Mouse (Mus musculus) liver, embryonic 15.5 days (tissue): Measurements from ENCODE around the gene Klf8. TPM values are rescaled to one million over a fixed set of nuclear protein-coding genes. Genes with fewer than 3 reads are reported as not detected.
"Not testable (repeated sequence)": the region's sequence is repeated elsewhere in the genome, so short reads cannot be mapped to it uniquely, and the experiment has no call there.

Experiments used
- ATAC-seq: fragments of 200-750 bp; cut with Nextera tagmentation; 2 replicates; pipeline ENCODE4 v1.8.0; 2017; ENCODE audit warnings: moderate number of reproducible peaks, mild to moderate bottlenecking, moderate library complexity; ENCODE audit not compliant: insufficient read depth
- H3K27ac ChIP-seq: fragments of 300-500 bp; sonication (generic); replicated peaks from 2 replicates; pipeline ENCODE4 v1.5.1; 2015; ENCODE audit warnings: mild to moderate bottlenecking, inconsistent platforms
- H3K27me3 ChIP-seq: fragments of 300-500 bp; sonication (generic); 2 replicates; pipeline ENCODE4 v1.6.1; 2015; ENCODE audit warnings: mild to moderate bottlenecking, inconsistent platforms
- H3K36me3 ChIP-seq: fragments of 300-500 bp; sonication (generic); replicated peaks from 2 replicates; pipeline ENCODE4 v1.6.1; 2015; ENCODE audit warnings: moderate library complexity, mild to moderate bottlenecking, inconsistent platforms
- H3K4me1 ChIP-seq: fragments of 300-500 bp; sonication (generic); replicated peaks from 2 replicates; pipeline ENCODE4 v1.6.1; 2015; ENCODE audit warnings: inconsistent platforms
- H3K4me2 ChIP-seq: fragments of 300-500 bp; sonication (generic); 2 replicates; pipeline ENCODE4 v1.6.1; 2015; ENCODE audit warnings: moderate library complexity, mild to moderate bottlenecking, inconsistent platforms
- H3K4me3 ChIP-seq: fragments of 300-500 bp; sonication (generic); replicated peaks from 2 replicates; pipeline ENCODE4 v1.5.1; 2015; ENCODE audit warnings: mild to moderate bottlenecking, inconsistent platforms
- H3K9ac ChIP-seq: fragments of 300-500 bp; sonication (generic); 2 replicates; pipeline ENCODE4 v1.6.1; 2015; ENCODE audit warnings: moderate library complexity, mild to moderate bottlenecking, inconsistent platforms
- H3K9me3 ChIP-seq: fragments of 300-500 bp; sonication (generic); replicated peaks from 2 replicates; pipeline ENCODE4 v1.6.1; 2016; ENCODE audit warnings: inconsistent platforms
- WGBS: fragments of 180-500 bp; shearing (Covaris S2); methylation state at CpG from one replicate; pipeline ENCODE4 v1.1.7; 2015; ENCODE audit warnings: mixed read lengths; ENCODE audit not compliant: insufficient replicate concordance; 5-methylcytosine and 5-hydroxymethylcytosine counted together
- polyA plus RNA-seq: library from polyadenylated mRNA; unstranded; fragments of >200 nt; fragmentation: Nextera tagmentation; extraction: Ambion mirVana; gene quantifications from 2 replicates; pipeline ENCODE4 v1.2.1, GENCODE M21; 2015

Gene Klf8
- 0.15 and 0.22 TPM in 2 replicates for polyA plus RNA-seq

DNA sequence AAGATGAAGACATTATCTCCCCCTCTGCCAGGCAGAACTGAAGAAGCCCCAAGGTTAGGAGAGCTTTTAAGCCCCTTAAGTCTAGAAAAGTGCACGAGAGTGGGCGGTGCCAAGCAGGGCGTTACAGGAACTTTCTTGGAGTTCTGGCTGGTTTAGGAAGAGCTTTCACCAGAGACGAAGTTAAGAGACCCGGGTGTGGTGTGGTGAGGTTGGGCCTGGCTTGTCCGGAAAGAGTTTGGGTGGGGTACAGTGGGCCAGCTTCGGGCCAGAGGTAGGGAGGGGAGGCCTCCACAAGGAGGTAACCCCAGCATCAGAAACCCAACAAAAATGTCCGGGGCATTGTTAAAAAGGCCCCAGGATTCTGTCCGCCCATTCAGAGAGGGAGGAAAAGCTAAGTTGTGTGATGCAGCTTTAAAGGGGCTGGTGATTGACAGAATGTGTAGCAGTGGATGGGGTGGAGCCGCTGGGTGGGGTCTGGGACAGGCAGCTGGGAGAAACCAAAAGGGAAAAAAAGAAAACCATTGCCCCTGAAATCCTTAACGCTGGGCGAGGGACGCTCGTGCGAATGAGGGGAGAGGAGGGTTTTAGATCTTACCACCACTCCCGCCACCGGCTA, at the start of gene Klf8:
TSS of gene Klf8 (plus strand) at position 163 of the 616 bp plus-strand sequence.
- H3K9ac ChIP-seq = no peak within 1 kb of the TSS; the same call in 1 of the 2 replicates
- peak within 1 kb of the TSS; percentile 57 for H3K4me3 ChIP-seq
- no peaks in the 10 kb centered on the region for H3K36me3 ChIP-seq
- ATAC-seq = peak; percentile 62; the same call in 1 of the 2 replicates
- H3K27ac ChIP-seq = no peak within 1 kb of the TSS
- 0 out of 2 replicates have a peak, but pooled peaks cover 3% of the 10 kb centered on the region for H3K27me3 ChIP-seq
- H3K4me2 ChIP-seq = peak within 1 kb of the TSS; percentile 75
- no peaks in the 10 kb centered on the region for H3K9me3 ChIP-seq
- H3K4me1 ChIP-seq = peaks cover 14% of the 10 kb centered on the region
- 14% methylated on average over 17 of the region's 17 CpGs for WGBS

DNA sequence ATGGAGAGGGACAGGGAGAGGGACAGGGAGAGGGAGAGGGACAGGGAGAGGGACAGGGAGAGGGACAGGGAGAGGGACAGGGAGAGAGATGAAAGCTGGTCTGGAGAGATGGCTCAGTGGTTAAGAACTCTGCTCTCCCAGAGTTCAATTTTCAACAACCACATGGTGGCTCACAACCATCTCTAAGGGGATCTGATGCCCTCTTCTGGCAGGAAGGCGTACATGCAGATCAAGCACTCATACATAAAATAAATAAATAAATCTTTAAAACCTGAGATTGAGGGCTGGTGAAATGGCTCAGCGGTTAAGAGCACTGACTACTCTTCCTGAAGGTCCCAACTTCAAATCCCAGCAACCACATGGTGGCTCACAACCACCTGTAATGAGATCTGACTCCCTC, 38.1 kb upstream of the Klf8 start:
- ATAC-seq, H3K36me3 ChIP-seq, H3K4me1 ChIP-seq, H3K4me3 ChIP-seq, H3K27me3 ChIP-seq, H3K9ac ChIP-seq, H3K9me3 ChIP-seq, H3K27ac ChIP-seq, H3K4me2 ChIP-seq: not testable (repeated sequence)
- WGBS = 48% methylated on average over 2 of the region's 2 CpGs

DNA sequence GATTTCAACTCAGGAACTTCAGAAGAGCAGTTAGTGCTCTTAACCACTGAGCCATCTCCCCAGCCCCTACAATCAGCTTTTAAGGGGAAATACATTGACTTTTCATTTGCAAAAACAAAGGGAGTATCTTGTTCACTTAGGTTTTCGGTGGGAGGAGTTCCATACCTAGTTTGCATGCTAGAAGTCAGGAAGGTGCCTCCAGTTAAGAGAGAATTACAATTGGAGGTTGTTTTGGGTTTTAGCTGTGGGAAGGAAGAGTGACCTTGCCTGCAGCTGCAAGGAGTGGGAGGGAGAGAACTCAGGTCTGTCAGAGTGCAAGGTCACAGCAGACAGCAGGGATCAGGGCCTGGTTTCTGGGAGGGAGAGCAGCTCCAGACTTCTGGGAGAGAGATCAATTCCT, 26.2 kb upstream of the Klf8 start:
- no peaks in the 10 kb centered on the region for H3K27me3 ChIP-seq
- H3K4me1 ChIP-seq = no peaks in the 10 kb centered on the region
- no peak overlapping the region for H3K9ac ChIP-seq
- no peaks in the 10 kb centered on the region for H3K9me3 ChIP-seq
- H3K27ac ChIP-seq = no peak overlapping the region
- ATAC-seq = no peak
- no peaks in the 10 kb centered on the region for H3K36me3 ChIP-seq
- H3K4me2 ChIP-seq = no peak overlapping the region
- no peak overlapping the region for H3K4me3 ChIP-seq
- 68% methylated on average over 1 of the region's 1 CpGs for WGBS

DNA sequence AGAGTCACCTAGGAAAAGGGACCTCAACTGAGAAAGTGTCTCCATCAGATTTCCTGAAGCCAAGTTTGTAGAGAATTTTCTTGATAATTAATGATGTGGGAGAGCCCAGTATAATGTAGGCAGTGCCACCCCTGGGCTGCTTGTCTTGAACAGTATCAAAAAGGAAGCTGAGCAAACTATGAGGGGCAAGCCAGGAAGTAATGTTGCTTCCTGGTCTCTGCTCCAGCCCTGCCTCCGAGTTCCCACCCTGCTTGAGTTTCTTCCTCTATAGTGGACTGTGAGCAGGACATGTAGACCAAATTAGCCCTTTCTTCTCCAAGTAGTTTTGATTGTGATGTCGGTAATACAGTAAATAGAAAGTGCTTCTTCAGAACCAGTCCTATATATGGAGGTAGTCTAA, 6.0 kb upstream of the Klf8 start:
- 0 out of 2 replicates have a peak, but pooled peaks cover 3% of the 10 kb centered on the region for H3K27me3 ChIP-seq
- H3K36me3 ChIP-seq = no peaks in the 10 kb centered on the region
- no peaks in the 10 kb centered on the region for H3K4me1 ChIP-seq
- no peak overlapping the region for H3K4me2 ChIP-seq
- no peaks in the 10 kb centered on the region for H3K9me3 ChIP-seq
- 32% methylated on average over 2 of the region's 2 CpGs for WGBS
- no peak for ATAC-seq
- no peak overlapping the region for H3K4me3 ChIP-seq
- H3K27ac ChIP-seq = no peak overlapping the region
- H3K9ac ChIP-seq = no peak overlapping the region

- 36% methylated on average over 10 of the region's 10 CpGs for WGBS
- Histone ChIP-seq H3K9me3 (no peaks in the 10 kb centered on the region), H3K36me3 (no peaks in the 10 kb centered on the region), H3K9ac (no peak overlapping the region), H3K4me3 (no peak overlapping the region), H3K27me3 (0 out of 2 replicates have a peak, but pooled peaks cover 3% of the 10 kb centered on the region), H3K27ac (no peak overlapping the region), H3K4me1 (peaks cover 10% of the 10 kb centered on the region), H3K4me2 (no peak overlapping the region)
- no peak for ATAC-seq
These were observed 4.0 kb upstream of the Klf8 start for GRCm38 (mm10) chrX:153233255-153233654.

GRCm38 (mm10) chrX:153237920-153238504, 746 bp downstream of the Klf8 start:
- no peak overlapping the region for H3K9ac ChIP-seq
- no peaks in the 10 kb centered on the region for H3K9me3 ChIP-seq
- H3K36me3 ChIP-seq = no peaks in the 10 kb centered on the region
- peak overlapping the region; percentile 57 for H3K4me3 ChIP-seq
- WGBS = 13% methylated on average over 23 of the region's 23 CpGs
- H3K4me1 ChIP-seq = peaks cover 14% of the 10 kb centered on the region
- 0 out of 2 replicates have a peak, but pooled peaks cover 3% of the 10 kb centered on the region for H3K27me3 ChIP-seq
- no peak overlapping the region for H3K27ac ChIP-seq
- ATAC-seq = peak; percentile 90
- H3K4me2 ChIP-seq = peak overlapping the region; percentile 75

DNA sequence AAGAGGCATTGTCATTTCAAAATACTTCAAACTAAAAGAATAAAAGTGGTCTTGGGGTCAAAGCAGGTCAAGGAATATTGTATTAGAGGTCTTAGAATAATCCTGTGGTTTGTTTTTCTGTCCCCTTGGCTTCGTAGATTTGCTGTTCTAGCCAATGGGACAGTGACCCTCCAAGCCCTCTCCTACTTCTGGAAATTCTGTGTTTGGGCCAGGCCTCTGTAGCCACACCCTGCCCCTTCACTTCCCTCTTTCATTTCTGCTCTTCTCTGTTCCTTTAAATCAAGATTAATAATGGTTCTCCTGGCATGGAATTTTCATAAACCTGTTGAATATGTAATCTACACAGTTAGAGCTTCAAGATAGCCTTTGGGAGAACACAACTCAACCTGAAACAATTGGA, 17.0 kb downstream of the Klf8 start:
- no peaks in the 10 kb centered on the region for H3K9me3 ChIP-seq
- H3K4me2 ChIP-seq = no peak overlapping the region
- WGBS = 53% methylated on average over 1 of the region's 1 CpGs
- no peak for ATAC-seq
- H3K27ac ChIP-seq = no peak overlapping the region
- H3K4me1 ChIP-seq = no peaks in the 10 kb centered on the region
- H3K4me3 ChIP-seq = no peak overlapping the region
- H3K36me3 ChIP-seq = no peaks in the 10 kb centered on the region
- no peaks in the 10 kb centered on the region for H3K27me3 ChIP-seq
- no peak overlapping the region for H3K9ac ChIP-seq

- H3K9me3 ChIP-seq = no peaks in the 10 kb centered on the region
- H3K4me2 ChIP-seq = no peak overlapping the region
- no peak for ATAC-seq
- no peak overlapping the region for H3K4me3 ChIP-seq
- no peaks in the 10 kb centered on the region for H3K36me3 ChIP-seq
- no peak overlapping the region for H3K27ac ChIP-seq
- 73% methylated on average over 2 of the region's 2 CpGs for WGBS
- no peaks in the 10 kb centered on the region for H3K4me1 ChIP-seq
- no peak overlapping the region for H3K9ac ChIP-seq
- H3K27me3 ChIP-seq = no peaks in the 10 kb centered on the region
These were observed 18.2 kb downstream of the Klf8 start for GRCm38 (mm10) chrX:153255504-153255903.

DNA sequence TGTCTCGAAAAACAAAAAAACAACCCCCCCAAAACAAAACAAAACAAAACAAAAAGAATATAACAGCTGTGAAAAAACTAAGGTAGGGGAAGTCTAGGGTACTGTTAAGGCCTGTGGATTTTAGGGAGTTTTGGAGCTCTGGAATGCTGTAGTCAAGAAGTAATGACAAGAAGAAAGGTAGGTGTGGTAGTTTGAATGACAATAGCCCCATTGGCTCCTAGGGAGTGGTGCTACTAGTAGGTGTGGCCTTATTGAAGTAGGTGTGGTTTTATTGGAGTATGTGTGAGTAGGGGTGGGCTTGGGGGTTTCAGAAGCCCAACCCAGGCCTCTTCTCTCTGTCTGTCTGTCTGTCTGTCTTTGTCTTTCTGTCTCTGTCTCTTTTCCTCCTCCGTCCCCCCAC, 44.9 kb downstream of the Klf8 start:
- Histone ChIP-seq H3K4me2 (no peak overlapping the region), H3K4me3 (no peak overlapping the region), H3K9me3 (no peaks in the 10 kb centered on the region), H3K4me1 (no peaks in the 10 kb centered on the region), H3K27me3 (no peaks in the 10 kb centered on the region), H3K27ac (no peak overlapping the region), H3K36me3 (no peaks in the 10 kb centered on the region), H3K9ac (no peak overlapping the region)
- ATAC-seq = no peak
- WGBS = 49% methylated on average over 2 of the region's 2 CpGs

DNA sequence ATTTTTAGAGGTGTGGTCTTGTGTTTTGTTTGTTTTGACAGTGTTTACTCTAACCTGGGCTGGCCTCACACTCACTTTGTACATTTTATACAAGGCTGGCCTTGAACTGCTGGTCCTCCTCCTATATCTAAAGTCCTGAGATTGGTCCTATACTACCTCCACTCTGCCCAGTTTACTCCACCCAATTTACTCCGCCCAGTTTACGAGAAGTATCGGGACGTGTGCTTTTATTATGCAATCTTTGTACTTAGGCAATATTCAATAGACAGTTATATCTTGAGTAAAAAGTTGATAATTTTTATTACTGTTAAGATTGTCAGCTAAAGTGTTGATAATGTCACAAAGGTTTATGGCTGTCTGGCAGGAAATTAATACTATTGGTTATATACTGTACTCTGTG, 74.1 kb downstream of the Klf8 start:
- Histone ChIP-seq H3K9ac (no peak overlapping the region), H3K9me3 (no peaks in the 10 kb centered on the region), H3K36me3 (no peaks in the 10 kb centered on the region), H3K4me3 (no peak overlapping the region), H3K4me1 (no peaks in the 10 kb centered on the region), H3K4me2 (no peak overlapping the region), H3K27ac (no peak overlapping the region), H3K27me3 (no peaks in the 10 kb centered on the region)
- ATAC-seq = no peak
- WGBS = 55% methylated on average over 4 of the region's 4 CpGs

DNA sequence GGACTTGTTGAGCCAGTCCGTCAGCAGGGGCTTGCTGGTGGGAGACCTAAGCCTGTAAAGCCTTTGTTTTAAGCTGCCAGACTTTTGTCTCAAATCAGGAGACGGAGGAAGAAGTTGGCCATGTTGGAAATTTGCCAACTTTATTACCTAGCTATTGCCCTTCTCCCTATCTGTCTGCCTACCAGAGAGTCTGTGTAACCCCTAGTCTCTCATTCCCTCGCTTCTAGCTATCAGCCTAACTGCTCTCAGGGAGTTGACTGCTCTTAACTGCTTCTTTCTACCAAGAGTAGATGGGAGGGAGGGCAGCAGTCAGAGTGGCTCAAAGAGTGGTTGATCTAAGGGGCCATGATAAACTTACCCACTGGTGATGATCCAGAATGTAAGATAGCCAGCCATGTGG, 85.8 kb downstream of the Klf8 start:
- no peak for ATAC-seq
- Histone ChIP-seq H3K4me3 (no peak overlapping the region), H3K4me2 (no peak overlapping the region), H3K36me3 (no peaks in the 10 kb centered on the region), H3K9me3 (no peaks in the 10 kb centered on the region), H3K4me1 (no peaks in the 10 kb centered on the region), H3K27me3 (no peaks in the 10 kb centered on the region), H3K9ac (no peak overlapping the region), H3K27ac (no peak overlapping the region)
- 46% methylated on average over 3 of the region's 3 CpGs for WGBS

- peak; percentile 81 for ATAC-seq
- not testable (repeated sequence) for H3K27me3 ChIP-seq, H3K9ac ChIP-seq, H3K4me1 ChIP-seq, H3K4me3 ChIP-seq, H3K4me2 ChIP-seq, H3K9me3 ChIP-seq, H3K36me3 ChIP-seq, H3K27ac ChIP-seq
- WGBS = 39% methylated on average over 3 of the region's 3 CpGs
These were observed 96.9 kb downstream of the Klf8 start for GRCm38 (mm10) chrX:153334140-153334539.
